Mouse (Mus musculus): ENCODE measurements at regions not wholly inside any gene's neighbourhood (a gene's known extent, or its start where the extent isn't known, plus 50 kb on each side); places are given as distances from the start of the nearest gene placed in this dataset.
"Not testable (repeated sequence)": the region's sequence is repeated elsewhere in the genome, so short reads cannot be mapped to it uniquely, and the experiment has no call there.

GRCm38 (mm10) chr14:48607131-48607530 is 66.5 kb downstream of the Otx2 start:
- no peak for DNase-seq

GRCm38 (mm10) chr14:48603490-48603889 is 70.1 kb downstream of the Otx2 start:
- no peak for DNase-seq
- intact Hi-C loops (cut with DNase I), result no loop called here

More at GRCm38 (mm10) chr14:48607131-48607530, 66.5 kb downstream of the Otx2 start:
- intact Hi-C loops (cut with DNase I), result no loop called here

- intact Hi-C loops (cut with DNase I), result no loop called here
- no peak for DNase-seq
Observed at GRCm38 (mm10) chr14:48594334-48594733, 79.3 kb downstream of the Otx2 start.

- no peak for DNase-seq
- intact Hi-C loops (cut with DNase I), result no loop called here
Observed at GRCm38 (mm10) chr14:48593363-48593762, 80.3 kb downstream of the Otx2 start.

DNA sequence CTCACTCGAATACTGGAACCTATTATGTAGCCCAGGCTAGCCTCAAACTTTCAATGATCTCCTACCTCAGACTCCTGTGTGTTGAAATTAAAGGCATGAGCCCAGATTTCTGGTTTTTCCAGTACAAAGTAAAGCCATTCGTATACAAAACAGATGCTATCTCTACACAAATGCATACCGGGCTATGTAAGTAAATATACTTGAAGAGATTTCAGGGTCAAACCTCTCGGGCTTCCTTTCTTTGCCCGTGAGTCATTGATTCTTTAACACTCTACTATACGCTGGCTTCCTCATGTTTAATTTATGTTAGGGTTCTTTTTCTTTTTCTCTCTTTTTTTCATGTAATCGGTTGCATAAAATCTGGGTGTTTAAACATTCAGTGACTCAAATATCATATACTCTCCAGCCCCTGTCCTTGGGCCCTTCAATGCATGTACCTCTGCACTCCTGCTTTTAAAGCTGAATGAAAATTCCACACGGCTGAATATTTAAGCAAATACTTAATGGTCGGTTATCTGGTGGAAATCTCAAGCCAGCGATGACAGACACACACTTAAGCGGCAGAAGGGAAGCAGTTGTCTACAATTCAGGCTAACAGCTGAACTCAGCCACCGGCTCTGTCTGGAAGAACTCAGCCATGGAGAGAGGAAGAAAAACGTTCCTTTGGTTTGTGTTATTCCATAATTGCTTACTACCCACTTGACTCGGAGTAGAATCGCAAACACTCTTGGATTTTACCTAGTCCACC is 82.0 kb downstream of the Otx2 start:
- intact Hi-C loops (cut with DNase I), result no loop called here
- DNase-seq, result no peak

DNA sequence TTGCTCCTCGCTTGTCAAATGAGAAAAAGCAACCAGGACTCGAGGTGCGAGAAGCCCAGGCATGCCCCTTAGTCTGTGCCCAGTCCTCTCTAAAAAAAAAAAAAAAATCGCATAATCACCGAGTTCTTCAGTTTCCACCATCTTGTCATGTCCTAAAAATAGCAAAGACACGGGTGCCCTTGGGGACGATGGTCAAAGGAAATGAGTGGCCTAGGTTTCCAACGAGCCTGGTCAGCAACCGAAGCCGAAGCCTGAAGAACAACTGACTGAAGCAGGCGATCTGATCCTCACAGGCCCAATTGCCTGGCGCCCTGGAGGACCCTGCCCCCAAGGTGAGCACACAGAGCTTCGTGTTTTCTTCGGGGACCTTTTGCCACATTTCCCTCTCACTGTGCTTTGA is 83.2 kb downstream of the Otx2 start:
- intact Hi-C loops (cut with DNase I), result no loop called here
- DNase-seq, result peak in 1 of 2 experiments; percentile 5

- no peak for DNase-seq
- intact Hi-C loops (cut with DNase I), result no loop called here
Observed at GRCm38 (mm10) chr14:48589702-48590325, 83.8 kb downstream of the Otx2 start.

GRCm38 (mm10) chr14:48585820-48586219 is 87.8 kb downstream of the Otx2 start:
- no peak for DNase-seq
- intact Hi-C loops (cut with DNase I), result no loop called here

GRCm38 (mm10) chr14:48584571-48584970 is 89.0 kb downstream of the Otx2 start:
- intact Hi-C loops (cut with DNase I), result no loop called here
- DNase-seq, result no peak

GRCm38 (mm10) chr14:48583516-48583915 is 90.1 kb downstream of the Otx2 start:
- intact Hi-C loops (cut with DNase I), result no loop called here
- DNase-seq, result no peak

GRCm38 (mm10) chr14:48582080-48582479 is 91.5 kb downstream of the Otx2 start:
- no peak for DNase-seq
- intact Hi-C loops (cut with DNase I), result no loop called here

DNA sequence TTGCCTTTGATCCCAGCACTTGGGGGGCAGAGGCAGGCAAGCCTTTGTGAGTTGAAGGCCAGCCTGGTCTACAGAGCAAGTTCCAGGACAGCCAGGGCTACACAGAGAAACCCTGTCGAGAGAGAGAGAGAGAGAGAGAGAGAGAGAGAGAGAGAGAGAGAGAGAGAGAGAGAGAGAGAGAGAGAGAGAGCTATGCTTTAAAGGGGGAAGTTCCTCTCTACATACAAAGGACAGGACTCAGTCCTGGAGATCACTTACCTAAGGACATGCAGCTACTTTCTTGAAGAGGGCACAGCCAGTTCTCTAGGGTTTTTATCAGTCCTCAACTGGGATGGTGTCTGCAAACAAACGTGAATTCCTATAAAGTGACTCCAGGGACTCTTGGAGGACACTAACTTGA is 92.3 kb downstream of the Otx2 start:
- intact Hi-C loops (cut with DNase I); DNase-seq: not testable (repeated sequence)

GRCm38 (mm10) chr14:48580396-48580795 is 93.2 kb downstream of the Otx2 start:
- intact Hi-C loops (cut with DNase I), result no loop called here

GRCm38 (mm10) chr14:48579985-48580384 is 93.6 kb downstream of the Otx2 start:
- intact Hi-C loops (cut with DNase I), result no loop called here

More at GRCm38 (mm10) chr14:48580396-48580795, 93.2 kb downstream of the Otx2 start:
- no peak for DNase-seq

More at GRCm38 (mm10) chr14:48579985-48580384, 93.6 kb downstream of the Otx2 start:
- no peak for DNase-seq

Measured in heart, postnatal 36 days (tissue).